Mouse (Mus musculus): ENCODE data around the gene Speer4f2. TPM values are rescaled to one million over a fixed set of nuclear protein-coding genes. Genes with fewer than 3 reads are reported as not detected.

The Speer4f2 gene
- polyA plus RNA-seq, 2 experiments, result not detected

DNA sequence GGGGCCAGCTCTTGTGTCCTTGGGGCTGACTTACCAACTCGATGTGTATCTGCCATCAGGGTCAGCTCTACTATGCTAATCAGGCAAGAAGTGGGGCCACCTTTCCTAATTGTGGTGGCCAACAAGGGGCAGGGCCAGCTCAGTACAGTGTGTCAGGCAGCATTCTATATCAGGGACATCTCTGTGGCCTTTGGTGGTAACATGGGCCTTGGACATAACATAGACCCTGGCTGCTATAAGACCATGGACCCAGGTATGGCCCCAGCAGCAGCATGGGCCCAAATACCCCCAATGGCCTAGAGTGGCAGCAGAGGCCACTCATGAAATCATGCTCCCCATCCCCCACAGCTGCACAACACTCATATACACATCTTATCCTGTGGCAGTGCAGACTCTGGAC, 49.2 kb downstream of the Speer4f2 start:
- Histone ChIP-seq H3K4me2 (replicated peaks; ENCODE audit: low read depth, low read length, severe bottlenecking) (no peak overlapping the region), H3K4me1 (ENCODE audit: control insufficient read depth, insufficient read depth, low read length) (no peaks in the 10 kb centered on the region), H3K36me3 (ENCODE audit: control insufficient read depth, insufficient read depth, low read length) (no peaks in the 10 kb centered on the region), H3K27me3 (ENCODE audit: control insufficient read depth, insufficient read depth, low read length) (no peaks in the 10 kb centered on the region), H3K27ac (replicated peaks; ENCODE audit: low read depth, low read length) (no peak overlapping the region), H3K9me3 (ENCODE audit: control insufficient read depth, low read length) (no peaks in the 10 kb centered on the region), H3K9ac (ENCODE audit: low read depth, low read length, severe bottlenecking) (no peak overlapping the region), H3K4me3 (replicated peaks; ENCODE audit: low read length) (no peak overlapping the region)
- TF ChIP-seq POLR2A (IDR thresholded peaks at IDR 0.05; ENCODE audit: borderline replicate concordance, extremely low read depth, insufficient read depth, insufficient read length), result no peak
- no peak for DNase-seq (ENCODE audit: low spot score)
- WGBS, result 87% methylated on average over 1 of the region's 1 CpGs
- ATAC-seq (ENCODE audit: low FRiP score, low read depth), result no peak

DNA sequence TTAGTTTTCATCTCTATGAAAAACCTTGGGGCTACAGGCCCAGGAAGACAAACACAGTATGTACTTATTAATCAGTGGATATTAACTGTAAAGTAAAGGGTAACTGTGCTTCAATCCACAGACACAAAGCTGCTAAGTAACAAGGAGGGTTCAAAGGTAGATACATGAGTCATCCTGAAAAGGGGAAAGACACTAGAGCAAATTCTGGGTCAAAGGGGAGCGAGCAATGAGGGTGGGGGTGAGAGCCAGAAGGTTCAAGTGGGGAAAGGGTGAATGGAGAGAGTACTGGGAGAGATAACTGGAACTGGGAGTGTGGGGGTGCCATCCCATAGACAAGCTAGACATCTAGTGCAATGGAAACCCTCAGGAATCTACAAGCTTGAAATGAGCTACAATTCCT, 54.0 kb downstream of the Speer4f2 start:
- no peak for DNase-seq (ENCODE audit: low spot score)
- Histone ChIP-seq H3K27ac (replicated peaks; ENCODE audit: low read depth, low read length) (no peak overlapping the region), H3K4me2 (replicated peaks; ENCODE audit: low read depth, low read length, severe bottlenecking) (no peak overlapping the region), H3K9me3 (ENCODE audit: control insufficient read depth, low read length) (no peaks in the 10 kb centered on the region), H3K27me3 (ENCODE audit: control insufficient read depth, insufficient read depth, low read length) (no peaks in the 10 kb centered on the region), H3K9ac (ENCODE audit: low read depth, low read length, severe bottlenecking) (no peak overlapping the region), H3K36me3 (ENCODE audit: control insufficient read depth, insufficient read depth, low read length) (no peaks in the 10 kb centered on the region), H3K4me1 (ENCODE audit: control insufficient read depth, insufficient read depth, low read length) (no peaks in the 10 kb centered on the region), H3K4me3 (replicated peaks; ENCODE audit: low read length) (no peak overlapping the region)
- WGBS, result 90% methylated on average over 1 of the region's 1 CpGs
- no peak for ATAC-seq (ENCODE audit: low FRiP score, low read depth)
- no peak for TF ChIP-seq POLR2A (IDR thresholded peaks at IDR 0.05; ENCODE audit: borderline replicate concordance, extremely low read depth, insufficient read depth, insufficient read length)

Other genes with a start within 250 kb of the Speer4f2 start
- gene Speer4f1, start 102.9 kb downstream of the Speer4f2 start, polyA plus RNA-seq (2012; rRNA removed), result not detected in 2 replicates
- not detected in 2 replicates for gene Speer4f1, start 102.9 kb downstream of the Speer4f2 start, polyA plus RNA-seq (2014; fragmentation: Nextera tagmentation; extraction: Ambion mirVana)
- gene Sema3c, start 201.1 kb downstream of the Speer4f2 start, polyA plus RNA-seq (2012; rRNA removed), result 28.3 and 29.5 TPM in 2 replicates
- gene Sema3c, start 201.1 kb downstream of the Speer4f2 start, polyA plus RNA-seq (2014; fragmentation: Nextera tagmentation; extraction: Ambion mirVana), result 71.5 and 73.6 TPM in 2 replicates

Data from limb, embryonic 14.5 days (tissue).